Mouse (Mus musculus) ES-E14 (cell line): ENCODE results near the gene Xbp1. TPM values are rescaled to one million over a fixed set of nuclear protein-coding genes. Genes with fewer than 3 reads are reported as not detected.
"Not testable (repeated sequence)": the region's sequence is repeated elsewhere in the genome, so short reads cannot be mapped to it uniquely, and the experiment has no call there.

Experiments used
- DNase-seq: peaks from one replicate; pipeline ENCODE4 v3.0.0-alpha.2; 2013; ENCODE audit warnings: low read depth, low spot score
- H3K27ac ChIP-seq: 2 replicates; pipeline ENCODE4 v1.5.1; 2012; ENCODE audit warnings: low read depth, mild to moderate bottlenecking, low read length, moderate library complexity, mixed read lengths; ENCODE audit not compliant: poor library complexity, insufficient read depth, severe bottlenecking
- H3K36me3 ChIP-seq: 2 replicates; pipeline ENCODE4 v1.6.1; 2012; ENCODE audit warnings: mild to moderate bottlenecking, low read length, moderate library complexity, mixed read lengths; ENCODE audit not compliant: control insufficient read depth, poor library complexity, insufficient read depth, severe bottlenecking
- H3K4me1 ChIP-seq, 2 experiments: fragments of 150-350 bp in 1 of 2; sonication (generic) in 1 of 2; 2 replicates each; pipeline ENCODE4 v1.6.1; 2012; ENCODE audit warnings: low read length in 2 of 2, mild to moderate bottlenecking in 1 of 2, mixed read lengths in 1 of 2; ENCODE audit not compliant: control insufficient read depth in 2 of 2, insufficient read depth in 2 of 2, poor library complexity in 1 of 2
- H3K4me3 ChIP-seq, 2 experiments: fragments of 150-350 bp in 1 of 2; sonication (generic) in 1 of 2; 2 replicates each; pipeline ENCODE4 v1.5.1; 2012; ENCODE audit warnings: low read length in 2 of 2, low read depth in 1 of 2, mild to moderate bottlenecking in 1 of 2, mixed read lengths in 1 of 2; ENCODE audit not compliant: insufficient read depth in 1 of 2, poor library complexity in 1 of 2, severe bottlenecking in 1 of 2
- H3K9ac ChIP-seq: 2 replicates; pipeline ENCODE4 v1.6.1; 2012; ENCODE audit warnings: low read depth, mild to moderate bottlenecking, low read length, mixed read lengths; ENCODE audit not compliant: poor library complexity, insufficient read depth, severe bottlenecking
- H3K9me3 ChIP-seq: fragments of 150-350 bp; sonication (generic); 2 replicates; pipeline ENCODE4 v1.6.1; 2012; ENCODE audit warnings: low read depth, mild to moderate bottlenecking, low read length; ENCODE audit not compliant: control insufficient read depth, insufficient read depth
- CHD2 ChIP-seq: IDR thresholded peaks from 2 replicates; pipeline ENCODE4 v1.6.1; 2014; ENCODE audit warnings: mild to moderate bottlenecking, low read depth, low read length, inconsistent platforms
- HCFC1 ChIP-seq: IDR thresholded peaks from 2 replicates; pipeline ENCODE4 v1.6.1; 2012; ENCODE audit warnings: low read length, inconsistent platforms, borderline replicate concordance; ENCODE audit not compliant: insufficient read depth
- MAFK ChIP-seq: IDR thresholded peaks from 2 replicates; pipeline ENCODE4 v1.6.1; 2014; ENCODE audit warnings: mild to moderate bottlenecking, low read depth, low read length, inconsistent platforms; ENCODE audit not compliant: insufficient read depth
- ZC3H11A ChIP-seq: IDR thresholded peaks from 2 replicates; pipeline ENCODE4 v1.6.1; 2012; ENCODE audit warnings: low read depth, mild to moderate bottlenecking, inconsistent platforms, low read length, borderline replicate concordance
- ZNF384 ChIP-seq: IDR thresholded peaks from 2 replicates; pipeline ENCODE4 v1.6.1; 2012; ENCODE audit warnings: low read depth, low read length, inconsistent platforms
- in situ Hi-C, 2 experiments: fragments of 600-800 bp; cut with MboI; formaldehyde crosslinking; loops; one replicate each; pipeline ENCODE4 v1.15.1; 2025; ENCODE audit warnings: low sequenced_read_pairs in 2 of 2, inconsistent platforms in 1 of 2; ENCODE audit not compliant: unreplicated experiment in 2 of 2
- total RNA-seq: library from RNA; depleted of rRNA; stranded (reverse); fragments of 300-350 nt; gene quantifications from 2 replicates; pipeline ENCODE4 v1.2.3, GENCODE M21; 2012

Xbp1 gene
- total RNA-seq, 1 experiment, result 143 TPM

GRCm38 (mm10) chr11:5509215-5510098 lies 11.0 kb upstream of the Xbp1 start:
- H3K36me3 ChIP-seq, result no peaks in the 10 kb centered on the region
- no peaks in the 10 kb centered on the region for H3K9me3 ChIP-seq
- H3K9ac ChIP-seq, result no peak overlapping the region
- in situ Hi-C loops, result no loop called here
- H3K27ac ChIP-seq, result peak overlapping the region; percentile 0; the same call in 1 of the 2 replicates
- peaks cover 13 to 21% of the 10 kb centered on the region in 2 experiments; a peak in 3 of 4 replicates for H3K4me1 ChIP-seq
- no peak for DNase-seq
- TF ChIP-seq HCFC1 (no peak), ZC3H11A (no peak), MAFK (no peak), ZNF384 (no peak), CHD2 (no peak)
- no peak overlapping the region for H3K4me3 ChIP-seq

DNA sequence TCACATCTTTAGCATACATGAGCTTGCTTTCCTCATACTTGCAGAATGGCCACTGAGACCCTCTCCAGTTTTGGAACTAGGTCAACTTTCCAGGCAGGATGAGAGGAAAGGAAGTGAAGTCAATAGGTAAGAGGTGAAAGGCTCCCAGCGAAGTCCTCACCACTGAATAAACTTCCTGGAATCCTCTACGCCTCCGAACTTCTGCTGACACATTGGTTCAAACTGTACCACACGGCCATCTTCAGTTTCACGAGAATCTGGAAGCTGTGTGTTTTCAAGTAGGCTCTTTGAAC lies 10.4 kb upstream of the Xbp1 start:
- Histone ChIP-seq H3K4me3 (no peak overlapping the region), H3K4me1 (peaks cover 17 to 21% of the 10 kb centered on the region in 2 experiments), H3K27ac (no peak overlapping the region), H3K9me3 (no peaks in the 10 kb centered on the region), H3K36me3 (no peaks in the 10 kb centered on the region), H3K9ac (no peak overlapping the region)
- no peak for TF ChIP-seq ZC3H11A
- TF ChIP-seq MAFK, result no peak
- TF ChIP-seq HCFC1, result no peak
- no peak for TF ChIP-seq ZNF384
- no peak for TF ChIP-seq CHD2
- no peak for DNase-seq
- in situ Hi-C loops, result no loop called here

GRCm38 (mm10) chr11:5510686-5511085 lies 9.8 kb upstream of the Xbp1 start:
- H3K9me3 ChIP-seq, in situ Hi-C loops, DNase-seq, H3K9ac ChIP-seq, H3K27ac ChIP-seq, H3K4me3 ChIP-seq, H3K36me3 ChIP-seq: not testable (repeated sequence)
- peaks cover 21 to 26% of the 10 kb centered on the region in 2 experiments for H3K4me1 ChIP-seq

- no peaks in the 10 kb centered on the region for H3K9me3 ChIP-seq
- H3K36me3 ChIP-seq, result no peaks in the 10 kb centered on the region
- DNase-seq, result no peak
- peak overlapping the region; percentile 42; the same call in 1 of the 2 replicates for H3K9ac ChIP-seq
- H3K4me3 ChIP-seq, result no peak overlapping the region; a peak in 1 of 4 replicates
- H3K27ac ChIP-seq, result peak overlapping the region; percentile 66; the same call in 1 of the 2 replicates
- in situ Hi-C loops, result no loop called here
- TF ChIP-seq MAFK (no peak), ZC3H11A (no peak), ZNF384 (no peak), HCFC1 (no peak), CHD2 (no peak)
- H3K4me1 ChIP-seq, result peaks cover 21 to 31% of the 10 kb centered on the region in 2 experiments
Observed at GRCm38 (mm10) chr11:5512099-5512725, 8.2 kb upstream of the Xbp1 start.
